Mouse (Mus musculus): ENCODE results near the gene Dgat2. TPM values are rescaled to one million over a fixed set of nuclear protein-coding genes. Genes with fewer than 3 reads are reported as not detected.

The Dgat2 gene
- polyA plus RNA-seq, 1 experiment: 2.1 TPM

GRCm38 (mm10) chr7:99158904-99159303 is 23.6 kb downstream of the Dgat2 start:
- no peaks in the 10 kb centered on the region for H3K9me3 ChIP-seq (replicated peaks; ENCODE audit: control insufficient read depth, insufficient read depth, low read length, poor library complexity, severe bottlenecking)
- H3K27ac ChIP-seq (ENCODE audit: insufficient read depth, low read length): no peak overlapping the region
- no peak overlapping the region for H3K4me3 ChIP-seq (ENCODE audit: low read depth, low read length)
- H3K4me1 ChIP-seq (ENCODE audit: control insufficient read depth, insufficient read depth, low read length): no peaks in the 10 kb centered on the region
- no peak for TF ChIP-seq EP300 (IDR thresholded peaks at IDR 0.05; ENCODE audit: insufficient read depth, low read depth, low read length)
- TF ChIP-seq POLR2A (IDR thresholded peaks at IDR 0.05; ENCODE audit: insufficient read depth, low read length): no peak
- no peak for TF ChIP-seq CTCF (IDR thresholded peaks at IDR 0.05; ENCODE audit: low read depth, low read length)
- no peak overlapping the region for H3K9ac ChIP-seq (ENCODE audit: low read depth, poor library complexity, severe bottlenecking)
- no peaks in the 10 kb centered on the region for H3K36me3 ChIP-seq (ENCODE audit: control insufficient read depth, insufficient read depth, low read length, poor library complexity, severe bottlenecking)
- no peaks in the 10 kb centered on the region for H3K27me3 ChIP-seq (ENCODE audit: control insufficient read depth, insufficient read depth, low read length, poor library complexity, severe bottlenecking)

- H3K9me3 ChIP-seq (replicated peaks; ENCODE audit: control insufficient read depth, insufficient read depth, low read length, poor library complexity, severe bottlenecking): no peaks in the 10 kb centered on the region
- no peaks in the 10 kb centered on the region for H3K27me3 ChIP-seq (ENCODE audit: control insufficient read depth, insufficient read depth, low read length, poor library complexity, severe bottlenecking)
- no peaks in the 10 kb centered on the region for H3K4me1 ChIP-seq (ENCODE audit: control insufficient read depth, insufficient read depth, low read length)
- H3K36me3 ChIP-seq (ENCODE audit: control insufficient read depth, insufficient read depth, low read length, poor library complexity, severe bottlenecking): no peaks in the 10 kb centered on the region
- no peak overlapping the region for H3K9ac ChIP-seq (ENCODE audit: low read depth, poor library complexity, severe bottlenecking)
- H3K4me3 ChIP-seq (ENCODE audit: low read depth, low read length): no peak overlapping the region
- TF ChIP-seq CTCF (IDR thresholded peaks at IDR 0.05; ENCODE audit: low read depth, low read length): no peak
- TF ChIP-seq EP300 (IDR thresholded peaks at IDR 0.05; ENCODE audit: insufficient read depth, low read depth, low read length): no peak
- TF ChIP-seq POLR2A (IDR thresholded peaks at IDR 0.05; ENCODE audit: insufficient read depth, low read length): no peak
- no peak overlapping the region for H3K27ac ChIP-seq (ENCODE audit: insufficient read depth, low read length)
These were observed 24.5 kb downstream of the Dgat2 start for GRCm38 (mm10) chr7:99158011-99158410.

- H3K27ac ChIP-seq (ENCODE audit: insufficient read depth, low read length): no peak overlapping the region
- TF ChIP-seq CTCF (IDR thresholded peaks at IDR 0.05; ENCODE audit: low read depth, low read length): no peak
- no peak overlapping the region for H3K9ac ChIP-seq (ENCODE audit: low read depth, poor library complexity, severe bottlenecking)
- H3K4me1 ChIP-seq (ENCODE audit: control insufficient read depth, insufficient read depth, low read length): no peaks in the 10 kb centered on the region
- H3K27me3 ChIP-seq (ENCODE audit: control insufficient read depth, insufficient read depth, low read length, poor library complexity, severe bottlenecking): no peaks in the 10 kb centered on the region
- no peak overlapping the region for H3K4me3 ChIP-seq (ENCODE audit: low read depth, low read length)
- H3K36me3 ChIP-seq (ENCODE audit: control insufficient read depth, insufficient read depth, low read length, poor library complexity, severe bottlenecking): no peaks in the 10 kb centered on the region
- no peaks in the 10 kb centered on the region for H3K9me3 ChIP-seq (replicated peaks; ENCODE audit: control insufficient read depth, insufficient read depth, low read length, poor library complexity, severe bottlenecking)
These were observed 25.8 kb downstream of the Dgat2 start for GRCm38 (mm10) chr7:99156737-99157136.

GRCm38 (mm10) chr7:99155311-99156289 is 26.9 kb downstream of the Dgat2 start:
- H3K27me3 ChIP-seq (ENCODE audit: control insufficient read depth, insufficient read depth, low read length, poor library complexity, severe bottlenecking): no peaks in the 10 kb centered on the region
- no peak overlapping the region for H3K4me3 ChIP-seq (ENCODE audit: low read depth, low read length)
- H3K9me3 ChIP-seq (replicated peaks; ENCODE audit: control insufficient read depth, insufficient read depth, low read length, poor library complexity, severe bottlenecking): no peaks in the 10 kb centered on the region
- no peaks in the 10 kb centered on the region for H3K36me3 ChIP-seq (ENCODE audit: control insufficient read depth, insufficient read depth, low read length, poor library complexity, severe bottlenecking)
- no peak overlapping the region for H3K27ac ChIP-seq (ENCODE audit: insufficient read depth, low read length)
- H3K9ac ChIP-seq (ENCODE audit: low read depth, poor library complexity, severe bottlenecking): no peak overlapping the region
- H3K4me1 ChIP-seq (ENCODE audit: control insufficient read depth, insufficient read depth, low read length): no peaks in the 10 kb centered on the region
- TF ChIP-seq POLR2A (IDR thresholded peaks at IDR 0.05; ENCODE audit: insufficient read depth, low read length): no peak
- no peak for TF ChIP-seq CTCF (IDR thresholded peaks at IDR 0.05; ENCODE audit: low read depth, low read length)
- no peak for TF ChIP-seq EP300 (IDR thresholded peaks at IDR 0.05; ENCODE audit: insufficient read depth, low read depth, low read length)

- H3K27ac ChIP-seq (ENCODE audit: insufficient read depth, low read length): no peak overlapping the region
- TF ChIP-seq POLR2A (IDR thresholded peaks at IDR 0.05; ENCODE audit: insufficient read depth, low read length) (no peak), EP300 (IDR thresholded peaks at IDR 0.05; ENCODE audit: insufficient read depth, low read depth, low read length) (no peak), CTCF (IDR thresholded peaks at IDR 0.05; ENCODE audit: low read depth, low read length) (no peak)
- no peaks in the 10 kb centered on the region for H3K27me3 ChIP-seq (ENCODE audit: control insufficient read depth, insufficient read depth, low read length, poor library complexity, severe bottlenecking)
- no peak overlapping the region for H3K9ac ChIP-seq (ENCODE audit: low read depth, poor library complexity, severe bottlenecking)
- no peaks in the 10 kb centered on the region for H3K4me1 ChIP-seq (ENCODE audit: control insufficient read depth, insufficient read depth, low read length)
- no peaks in the 10 kb centered on the region for H3K9me3 ChIP-seq (replicated peaks; ENCODE audit: control insufficient read depth, insufficient read depth, low read length, poor library complexity, severe bottlenecking)
- H3K36me3 ChIP-seq (ENCODE audit: control insufficient read depth, insufficient read depth, low read length, poor library complexity, severe bottlenecking): no peaks in the 10 kb centered on the region
- no peak overlapping the region for H3K4me3 ChIP-seq (ENCODE audit: low read depth, low read length)
These were observed 27.8 kb downstream of the Dgat2 start for GRCm38 (mm10) chr7:99154648-99155151.

- Histone ChIP-seq H3K27ac (ENCODE audit: insufficient read depth, low read length) (no peak overlapping the region), H3K9me3 (replicated peaks; ENCODE audit: control insufficient read depth, insufficient read depth, low read length, poor library complexity, severe bottlenecking) (no peaks in the 10 kb centered on the region)
- no peak for TF ChIP-seq EP300 (IDR thresholded peaks at IDR 0.05; ENCODE audit: insufficient read depth, low read depth, low read length)
- TF ChIP-seq POLR2A (IDR thresholded peaks at IDR 0.05; ENCODE audit: insufficient read depth, low read length): no peak
- TF ChIP-seq CTCF (IDR thresholded peaks at IDR 0.05; ENCODE audit: low read depth, low read length): no peak
These were observed 28.8 kb downstream of the Dgat2 start for GRCm38 (mm10) chr7:99153686-99154202.

More at GRCm38 (mm10) chr7:99153686-99154202, 28.8 kb downstream of the Dgat2 start:
- no peaks in the 10 kb centered on the region for H3K4me1 ChIP-seq (ENCODE audit: control insufficient read depth, insufficient read depth, low read length)
- H3K9ac ChIP-seq (ENCODE audit: low read depth, poor library complexity, severe bottlenecking): no peak overlapping the region
- no peaks in the 10 kb centered on the region for H3K36me3 ChIP-seq (ENCODE audit: control insufficient read depth, insufficient read depth, low read length, poor library complexity, severe bottlenecking)
- H3K27me3 ChIP-seq (ENCODE audit: control insufficient read depth, insufficient read depth, low read length, poor library complexity, severe bottlenecking): no peaks in the 10 kb centered on the region
- no peak overlapping the region for H3K4me3 ChIP-seq (ENCODE audit: low read depth, low read length)

Data from ES-Bruce4 (cell line).